Mouse (Mus musculus) retina, postnatal 1 day (tissue): ENCODE measurements around the gene Apela.
"Not testable (repeated sequence)": the region's sequence is repeated elsewhere in the genome, so short reads cannot be mapped to it uniquely, and the experiment has no call there.

Experiments
- DNase-seq: peaks from one replicate; pipeline ENCODE4 v3.0.0-alpha.2; 2012

Apela gene

DNA sequence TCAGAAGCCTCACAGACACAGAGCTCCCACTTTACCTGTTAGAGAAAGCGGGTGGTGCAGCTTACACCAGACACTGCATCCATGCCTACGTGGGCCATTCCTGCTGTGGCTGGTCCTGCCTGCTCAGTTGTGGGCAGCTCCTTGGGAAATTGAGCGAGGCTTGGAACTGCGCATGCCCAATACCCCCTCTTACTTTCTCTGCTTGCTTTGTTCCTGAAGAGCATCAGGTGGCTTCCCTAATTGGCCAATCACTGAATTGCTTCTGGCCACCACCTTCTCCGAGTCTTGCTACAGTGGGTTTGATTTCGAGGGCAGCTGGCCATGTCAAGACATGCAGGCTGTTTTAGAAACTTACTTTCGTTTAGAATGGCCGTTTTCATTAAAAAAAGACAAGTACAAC, 18.7 kb downstream of the Apela start, which contains the start of the genes Trim61 and Trim60:
Trim61 (minus strand) TSS at position 101 of the 400 bp plus-strand sequence.
Trim60 (minus strand) TSS at position 162 of the 400 bp plus-strand sequence.
- DNase-seq, result no peak

DNA sequence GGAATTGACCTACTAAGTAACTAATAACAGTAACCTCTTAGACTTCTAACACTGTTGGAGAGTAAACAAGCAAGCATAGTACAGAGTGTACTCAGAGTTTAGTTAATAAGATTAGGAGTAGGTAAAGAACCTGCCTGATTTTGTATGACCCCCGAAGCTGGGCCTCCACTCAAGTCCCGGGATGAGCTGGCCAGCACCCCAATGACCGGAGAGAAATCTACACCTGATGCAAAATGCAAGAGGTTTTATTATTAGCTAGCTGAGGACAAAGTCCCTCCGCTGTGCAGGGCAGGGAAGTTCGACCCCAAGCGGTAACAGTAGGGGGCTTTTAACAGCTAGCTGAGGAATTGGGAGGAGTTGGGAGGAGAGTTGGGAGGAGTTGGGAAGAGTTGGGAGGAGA, 29.5 kb downstream of the Apela start:
- DNase-seq, result not testable (repeated sequence)

DNA sequence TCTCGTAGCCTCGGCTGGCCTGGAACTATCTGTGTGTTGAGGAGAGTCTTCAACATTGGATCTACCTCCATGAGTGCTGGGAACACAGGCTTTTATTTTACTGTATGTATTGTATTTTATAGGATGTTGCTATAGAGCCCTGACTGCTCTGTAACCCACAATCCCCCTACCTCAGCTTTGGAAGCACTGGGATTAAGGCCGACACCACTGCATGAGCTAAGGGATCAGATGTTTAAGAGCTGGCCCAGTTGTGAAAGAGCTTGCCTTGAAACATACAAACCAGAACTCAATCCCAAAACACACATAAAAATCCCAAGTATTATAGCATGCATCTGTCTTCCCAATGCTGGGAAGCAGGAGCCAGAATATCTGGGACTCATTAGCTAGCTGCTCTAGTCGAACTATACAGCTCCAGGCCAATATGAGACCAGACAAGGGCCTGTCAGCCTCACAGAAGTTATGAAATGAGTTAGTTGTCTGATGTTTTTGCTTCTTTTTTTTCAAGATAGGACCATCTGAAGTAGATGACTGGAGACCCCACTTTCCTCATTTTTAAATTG, 38.2 kb downstream of the Apela start:
- DNase-seq, result no peak

DNA sequence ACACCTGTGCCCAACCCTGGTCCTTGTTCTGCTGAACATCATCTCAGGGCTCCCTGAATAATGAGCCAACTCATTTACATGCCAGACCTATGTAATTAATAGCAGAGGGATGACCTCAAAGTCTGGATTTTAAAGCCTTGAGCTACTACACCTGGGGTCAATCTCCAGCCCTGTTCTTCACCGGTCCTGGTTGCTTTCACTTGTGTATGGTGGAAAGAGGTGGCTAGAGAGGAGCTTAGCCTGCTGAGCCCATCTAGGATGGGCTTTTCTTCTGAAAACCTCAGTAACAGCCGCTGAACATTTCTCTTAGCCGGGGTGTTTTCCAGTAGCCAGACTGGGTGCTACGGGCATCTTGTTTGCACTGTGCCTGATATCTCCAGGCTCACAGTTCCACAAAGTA, 49.4 kb downstream of the Apela start, which contains the start of gene Trim75:
Trim75 (minus strand) TSS at position 101 of the 400 bp plus-strand sequence.
- no peak for DNase-seq

DNA sequence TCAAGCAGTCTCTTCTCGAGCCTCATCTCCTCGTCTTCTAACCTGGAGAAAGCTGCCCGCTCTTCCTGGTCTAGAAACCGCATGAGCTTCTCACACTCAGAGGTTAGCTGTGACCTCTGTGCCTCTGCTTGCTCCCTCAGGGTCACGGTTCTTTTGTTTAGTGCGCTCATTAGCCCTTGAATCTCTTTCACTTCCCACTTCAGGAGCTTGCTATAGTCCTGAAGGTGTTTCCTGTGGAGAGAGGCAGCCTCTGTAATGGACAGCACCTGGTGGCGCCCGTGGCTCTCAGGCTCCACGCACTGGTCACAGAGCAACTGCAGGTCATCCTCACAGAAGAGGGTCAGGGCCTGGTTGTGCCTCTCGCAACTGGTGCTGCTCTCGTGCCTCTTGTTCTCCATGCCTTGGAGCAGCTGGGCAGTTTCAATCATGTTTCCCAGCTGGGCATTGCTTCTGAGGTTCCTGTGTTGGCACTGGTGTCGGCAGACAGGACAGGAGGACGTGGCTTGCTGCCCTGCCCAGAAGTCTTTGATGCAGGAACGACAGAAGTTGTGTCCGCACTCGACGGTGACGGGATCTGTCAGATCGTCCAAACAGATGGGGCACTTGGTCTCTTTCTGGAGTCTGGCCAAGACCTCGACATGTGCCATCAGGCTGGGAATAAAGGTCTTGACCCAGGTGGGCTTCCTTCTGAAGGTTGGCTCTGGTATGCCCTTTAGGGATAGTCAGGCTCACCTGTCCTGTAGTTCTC, 53.8 kb downstream of the Apela start:
- peak; percentile 2 for DNase-seq
